Mouse (Mus musculus): ENCODE results near the gene Lamtor4.

- TF ChIP-seq CTCF (IDR thresholded peaks at IDR 0.05; ENCODE audit: low read depth, low read length) (no peak), POLR2A (IDR thresholded peaks at IDR 0.05; ENCODE audit: insufficient read depth, low read length) (no peak)
Observed at GRCm38 (mm10) chr5:138274186-138274585, 18.9 kb downstream of the Lamtor4 start.

Measured in ES-Bruce4 (cell line).